Mouse (Mus musculus) C2C12 (cell line): ENCODE measurements around the gene Gm17581.

ENCODE experiments used
- CTCF ChIP-seq: IDR thresholded peaks from one replicate; pipeline ENCODE4 v1.5.1; 2011; ENCODE audit not compliant: control insufficient read depth, insufficient read depth, insufficient read length
- MAX ChIP-seq: IDR thresholded peaks from one replicate; pipeline ENCODE4 v1.6.1; 2011; ENCODE audit warnings: mild to moderate bottlenecking, control low read depth
- MYOD1 ChIP-seq: IDR thresholded peaks from one replicate; pipeline ENCODE4 v1.6.1; 2011; ENCODE audit warnings: low read depth; ENCODE audit not compliant: control insufficient read depth, insufficient read length

- TF ChIP-seq CTCF (no peak), MAX (no peak), MYOD1 (no peak)
Observed at GRCm38 (mm10) chr2:155735080-155735479, 586 bp downstream of the Gm17581 start.
